Mouse (Mus musculus): ENCODE measurements around the gene Abhd14b.

Gene Abhd14b

GRCm38 (mm10) chr9:106429221-106430014 is 17.8 kb upstream of the Abhd14b start, which contains the start of gene Rpl29:
TSS of gene Rpl29 (plus strand) at chr9:106429454.
- peak; percentile 96 to 99 for DNase-seq (ENCODE audit: inconsistent age in 2 of 2, low spot score in 1 of 2)

DNA sequence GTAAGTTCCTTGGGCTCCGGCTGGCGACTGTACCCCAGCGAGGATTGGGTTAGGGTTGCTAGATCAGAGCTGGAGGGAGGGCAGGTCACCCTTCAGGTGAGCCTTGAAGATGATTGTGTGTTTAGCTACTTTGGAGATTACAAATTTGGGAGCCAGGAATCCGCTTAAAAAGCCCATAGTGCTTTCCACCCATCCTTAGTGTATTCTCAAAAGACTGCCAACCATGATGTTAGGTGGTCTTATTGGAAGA is 17.3 kb upstream of the Abhd14b start:
- no peak for DNase-seq (ENCODE audit: inconsistent age in 2 of 2, low spot score in 1 of 2)

- no peak for DNase-seq (ENCODE audit: inconsistent age in 2 of 2, low spot score in 1 of 2)
These were observed 13.9 kb upstream of the Abhd14b start for GRCm38 (mm10) chr9:106433389-106433788.

DNA sequence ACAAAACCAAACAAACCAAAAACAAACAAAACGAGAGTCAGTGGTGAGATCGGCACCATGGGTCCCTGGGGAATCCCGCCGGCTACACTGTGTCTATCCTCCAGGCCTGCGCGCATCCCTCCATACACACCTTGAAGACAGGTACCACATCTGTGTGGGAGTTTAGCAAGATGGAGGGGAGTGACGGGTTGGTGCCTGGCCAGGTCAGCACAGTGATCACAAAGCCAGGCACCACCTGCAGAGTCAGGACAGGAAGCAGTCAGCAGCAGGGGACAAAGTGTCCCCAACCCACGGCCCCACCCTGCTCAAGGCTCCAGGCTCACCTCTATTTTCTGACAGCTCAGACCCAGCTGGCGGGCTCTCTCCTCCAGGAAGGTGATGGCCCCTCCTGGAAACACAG is 10.7 kb upstream of the Abhd14b start:
- DNase-seq (ENCODE audit: inconsistent age in 2 of 2, low spot score in 1 of 2): no peak

DNA sequence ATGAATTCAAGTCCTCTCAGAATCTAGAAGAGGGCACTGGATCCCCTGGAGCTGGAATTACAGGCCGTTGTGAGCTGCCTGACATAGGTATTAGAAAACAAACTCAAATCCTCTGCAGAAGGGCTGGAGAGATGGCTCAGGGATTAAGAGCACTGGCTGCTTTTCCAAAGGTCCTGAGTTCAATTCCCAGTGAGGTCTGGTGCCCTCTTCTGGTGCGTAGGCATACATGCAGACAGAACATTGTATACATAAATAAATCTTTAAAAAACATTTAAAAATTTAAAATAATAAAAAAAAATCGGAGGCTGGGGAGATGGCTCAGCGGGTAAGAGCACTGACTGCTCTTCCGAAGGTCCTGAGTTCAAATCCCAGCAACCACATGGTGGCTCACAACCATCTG is 4.6 kb upstream of the Abhd14b start:
- DNase-seq (ENCODE audit: inconsistent age in 2 of 2, low spot score in 1 of 2): no peak

DNA sequence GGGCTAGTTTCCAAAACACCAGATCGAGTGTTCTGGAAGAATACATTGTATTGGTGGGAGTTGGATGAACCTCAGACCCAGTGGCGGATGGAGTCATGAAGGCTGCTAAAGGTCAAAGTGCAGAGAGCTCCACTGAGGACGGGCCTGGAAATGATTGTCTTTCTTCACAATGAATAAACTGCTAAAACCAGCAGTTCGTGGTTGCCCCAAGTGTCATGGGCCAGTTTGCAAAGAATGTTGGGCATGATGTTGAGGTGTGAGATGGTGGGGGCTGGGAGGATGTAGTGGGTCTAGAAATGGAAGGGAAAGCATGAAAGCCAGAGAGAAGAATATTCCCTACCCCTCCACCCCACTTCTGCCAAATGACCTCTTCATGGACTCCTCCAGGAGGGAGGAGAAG is 2.4 kb upstream of the Abhd14b start:
- no peak for DNase-seq (ENCODE audit: inconsistent age in 2 of 2, low spot score in 1 of 2)

DNA sequence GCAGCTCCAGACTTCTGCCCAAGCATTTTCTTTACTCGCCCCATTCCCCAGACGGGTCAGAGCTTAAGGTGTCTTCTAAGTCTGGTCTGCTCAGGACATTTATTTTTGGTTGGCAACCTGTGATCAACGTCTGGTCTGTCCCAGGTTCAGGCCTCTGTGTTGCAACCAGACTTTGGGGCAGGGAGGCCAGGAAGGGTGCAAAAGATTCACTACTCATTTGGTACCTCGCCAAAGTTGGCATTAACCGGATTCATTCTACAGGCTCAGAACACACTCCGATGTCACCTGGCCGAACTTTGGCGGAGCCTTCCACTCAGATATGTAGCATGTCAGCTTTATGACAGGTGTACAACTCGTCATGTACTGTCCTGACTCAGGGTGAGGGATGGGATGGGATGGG is 692 bp downstream of the Abhd14b start:
- no peak for DNase-seq (ENCODE audit: inconsistent age in 2 of 2, low spot score in 1 of 2)

- peak; percentile 86 to 95 for DNase-seq (ENCODE audit: inconsistent age in 2 of 2, low spot score in 1 of 2)
These were observed 1.3 kb downstream of the Abhd14b start for GRCm38 (mm10) chr9:106448498-106449031.

- DNase-seq (ENCODE audit: inconsistent age in 2 of 2, low spot score in 1 of 2): no peak
These were observed 2.7 kb downstream of the Abhd14b start for GRCm38 (mm10) chr9:106449947-106450346.

DNA sequence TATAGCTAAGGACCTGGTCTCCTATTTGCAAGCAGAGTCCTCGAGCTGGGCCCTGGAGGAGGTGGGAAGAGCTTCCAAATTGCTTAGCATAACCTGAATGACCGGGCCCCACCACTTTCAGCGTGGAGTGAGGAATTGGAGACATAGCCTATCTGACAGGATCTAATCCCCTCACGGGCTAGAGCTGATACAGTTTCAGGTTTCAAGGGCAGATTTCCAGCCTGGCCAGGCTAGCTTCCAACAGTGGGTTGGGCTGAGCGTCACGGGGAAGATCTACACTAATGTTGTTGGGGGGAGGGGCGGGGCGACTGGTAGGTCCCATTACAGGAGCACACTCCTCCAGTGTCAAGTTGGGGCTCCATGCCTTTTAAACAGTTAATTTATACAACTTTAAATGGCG is 3.4 kb downstream of the Abhd14b start:
- DNase-seq (ENCODE audit: inconsistent age in 2 of 2, low spot score in 1 of 2): peak; percentile 70 to 89

GRCm38 (mm10) chr9:106451298-106451697 is 4.0 kb downstream of the Abhd14b start:
- no peak for DNase-seq (ENCODE audit: inconsistent age in 2 of 2, low spot score in 1 of 2)

- DNase-seq (ENCODE audit: inconsistent age in 2 of 2, low spot score in 1 of 2): no peak
These were observed 4.6 kb downstream of the Abhd14b start for GRCm38 (mm10) chr9:106451899-106452298.

DNA sequence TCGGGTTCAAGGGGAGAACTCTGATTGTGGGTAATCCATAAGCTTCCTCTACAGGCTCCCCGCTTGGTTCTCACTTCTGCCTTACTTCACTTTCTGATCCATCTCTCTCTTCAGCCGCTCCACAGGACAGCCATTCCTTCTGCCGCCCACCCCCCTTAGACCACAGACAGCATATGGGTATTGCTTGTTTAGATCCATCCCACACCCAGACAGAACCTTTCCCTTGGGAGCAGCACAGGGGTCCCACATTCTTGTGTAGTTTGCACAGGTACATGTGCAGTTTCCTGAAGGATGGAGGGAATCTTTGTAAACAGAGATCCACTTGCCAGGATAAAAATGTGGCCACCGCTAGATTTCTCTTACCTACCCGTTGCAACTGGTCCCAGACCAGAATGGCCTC is 5.1 kb downstream of the Abhd14b start:
- no peak for DNase-seq (ENCODE audit: inconsistent age in 2 of 2, low spot score in 1 of 2)

DNA sequence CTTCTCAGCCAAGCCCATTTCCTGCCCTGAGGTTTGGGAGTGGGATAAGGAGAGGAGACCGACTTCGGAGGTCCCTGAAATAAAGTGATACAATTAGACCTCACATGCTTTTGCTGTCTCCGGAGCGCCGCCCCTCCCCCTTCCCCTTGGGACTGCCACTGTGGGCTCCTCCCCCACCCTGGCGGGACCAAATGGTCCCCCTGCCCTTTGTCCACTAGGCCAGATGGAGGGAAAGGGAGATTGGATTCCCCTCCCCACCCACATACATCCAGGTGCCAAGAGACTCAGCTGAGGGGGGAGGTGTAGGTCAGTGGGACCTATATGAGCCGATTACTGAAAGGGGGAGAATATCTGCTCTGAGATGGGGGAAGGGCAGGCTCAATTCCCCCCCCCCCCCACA is 5.6 kb downstream of the Abhd14b start:
- DNase-seq (ENCODE audit: inconsistent age in 2 of 2, low spot score in 1 of 2): peak; percentile 52 to 65

- peak; percentile 72 to 89 for DNase-seq (ENCODE audit: inconsistent age in 2 of 2, low spot score in 1 of 2)
These were observed 6.2 kb downstream of the Abhd14b start, which contains the start of gene Pcbp4 for GRCm38 (mm10) chr9:106453271-106454070. TSS of gene Pcbp4 (plus strand) at chr9:106453291.

- peak in 1 of 2 experiments; percentile 64 for DNase-seq (ENCODE audit: inconsistent age in 2 of 2, low spot score in 1 of 2)
These were observed 7.0 kb downstream of the Abhd14b start for GRCm38 (mm10) chr9:106454071-106454761.

DNA sequence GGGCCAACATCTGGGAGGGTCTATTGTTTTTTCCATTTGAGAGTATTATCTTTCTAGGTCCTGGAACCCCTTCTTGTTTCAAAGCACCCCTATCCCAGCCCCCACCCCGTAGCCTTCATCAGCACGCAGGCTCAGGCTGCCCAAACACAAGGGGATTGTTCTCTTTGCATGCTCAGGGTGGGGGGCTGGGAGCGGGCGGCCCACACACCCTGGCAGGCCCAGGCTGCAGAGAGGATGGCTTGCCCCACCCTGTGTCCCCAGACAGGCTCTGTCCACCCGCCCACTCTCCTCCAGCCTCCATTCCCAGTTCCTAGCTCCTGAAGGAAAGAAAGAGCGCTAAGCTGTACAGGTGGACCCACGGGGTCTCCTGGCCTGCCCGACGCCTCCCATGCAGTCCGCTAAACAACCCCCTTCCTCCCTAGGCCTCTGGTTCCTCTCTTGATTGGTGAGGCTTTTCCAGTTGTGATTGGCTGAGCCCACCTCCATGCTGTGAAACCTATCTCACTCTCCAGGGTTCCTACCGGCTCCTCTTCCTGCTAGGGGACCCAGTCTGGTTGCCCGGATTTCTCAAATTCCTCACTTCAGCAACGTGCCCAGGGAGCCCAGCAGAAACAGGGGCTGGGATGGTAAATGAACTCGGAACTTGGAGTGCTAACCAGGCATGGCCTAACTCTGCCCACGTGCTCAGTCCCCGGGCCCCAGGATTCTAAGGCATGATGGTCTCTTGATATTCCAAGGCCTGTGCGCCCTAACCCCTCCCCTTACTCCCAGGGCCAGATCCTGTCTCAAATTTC is 7.8 kb downstream of the Abhd14b start:
- no peak for DNase-seq (ENCODE audit: inconsistent age in 2 of 2, low spot score in 1 of 2)

GRCm38 (mm10) chr9:106456325-106457162 is 9.3 kb downstream of the Abhd14b start:
- DNase-seq (ENCODE audit: inconsistent age in 2 of 2, low spot score in 1 of 2): no peak

DNA sequence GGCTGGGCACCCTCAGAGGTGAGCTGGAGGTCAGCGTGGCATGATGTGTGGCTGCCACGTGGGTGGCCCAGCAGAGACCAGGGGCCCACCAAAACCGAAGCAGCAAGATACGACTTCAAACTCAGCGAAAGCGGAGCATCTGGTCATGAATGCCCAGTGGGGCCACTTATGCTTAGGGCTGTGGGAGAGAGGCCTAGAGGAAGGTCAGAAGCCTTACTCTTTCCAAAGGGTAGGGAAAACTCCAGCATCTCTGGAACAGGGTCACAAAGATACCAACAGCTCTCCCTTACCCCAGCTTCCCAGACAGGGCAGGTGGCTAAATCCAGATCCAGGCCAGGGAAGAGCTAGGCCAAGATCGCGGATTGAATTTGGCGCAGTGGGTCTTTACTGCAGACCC is 9.9 kb downstream of the Abhd14b start:
- DNase-seq (ENCODE audit: inconsistent age in 2 of 2, low spot score in 1 of 2): no peak

- no peak for DNase-seq (ENCODE audit: inconsistent age in 2 of 2, low spot score in 1 of 2)
These were observed 10.7 kb downstream of the Abhd14b start for GRCm38 (mm10) chr9:106457920-106458319.
